Mouse (Mus musculus) embryo, embryonic 11.5 days (tissue): ENCODE results near the gene Pcdh11x.
"Not testable (repeated sequence)": the region's sequence is repeated elsewhere in the genome, so short reads cannot be mapped to it uniquely, and the experiment has no call there.

Experiments used
- DNase-seq: peaks from one replicate; pipeline ENCODE4 v3.0.0-alpha.2; 2012; ENCODE audit warnings: low read depth, low spot score

Pcdh11x gene

GRCm38 (mm10) chrX:120290011-120290899 lies at the start of gene Pcdh11x:
Pcdh11x (plus strand) TSS chrX:120290259.
- DNase-seq: no peak

DNA sequence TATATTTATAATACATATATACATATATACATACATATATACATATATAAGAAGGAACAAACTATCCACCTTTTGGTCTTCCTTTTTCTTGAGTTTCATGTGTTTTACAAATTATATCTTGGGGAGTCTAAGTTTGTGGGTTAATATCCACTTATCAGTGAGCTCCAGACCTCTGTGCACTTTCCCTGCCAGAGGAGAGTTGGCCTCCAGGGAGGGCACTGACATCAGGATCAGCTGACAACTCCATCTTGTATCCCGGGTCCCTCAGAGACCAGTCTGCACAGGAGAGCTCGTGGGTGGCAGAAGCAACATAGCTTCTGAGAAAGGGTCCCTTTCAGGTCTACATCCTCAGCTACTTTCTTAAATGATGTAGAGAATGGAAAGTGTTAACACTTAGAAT lies 30.0 kb upstream of the Pcdh11x start:
- no peak for DNase-seq

- DNase-seq: no peak
Observed at GRCm38 (mm10) chrX:120285522-120285921, 4.5 kb upstream of the Pcdh11x start.

- DNase-seq: no peak
Observed at GRCm38 (mm10) chrX:120287502-120287901, 2.6 kb upstream of the Pcdh11x start.

GRCm38 (mm10) chrX:120290900-120291280 lies 831 bp downstream of the Pcdh11x start:
- DNase-seq: no peak

- no peak for DNase-seq
Observed at GRCm38 (mm10) chrX:120291696-120292095, 1.6 kb downstream of the Pcdh11x start.

DNA sequence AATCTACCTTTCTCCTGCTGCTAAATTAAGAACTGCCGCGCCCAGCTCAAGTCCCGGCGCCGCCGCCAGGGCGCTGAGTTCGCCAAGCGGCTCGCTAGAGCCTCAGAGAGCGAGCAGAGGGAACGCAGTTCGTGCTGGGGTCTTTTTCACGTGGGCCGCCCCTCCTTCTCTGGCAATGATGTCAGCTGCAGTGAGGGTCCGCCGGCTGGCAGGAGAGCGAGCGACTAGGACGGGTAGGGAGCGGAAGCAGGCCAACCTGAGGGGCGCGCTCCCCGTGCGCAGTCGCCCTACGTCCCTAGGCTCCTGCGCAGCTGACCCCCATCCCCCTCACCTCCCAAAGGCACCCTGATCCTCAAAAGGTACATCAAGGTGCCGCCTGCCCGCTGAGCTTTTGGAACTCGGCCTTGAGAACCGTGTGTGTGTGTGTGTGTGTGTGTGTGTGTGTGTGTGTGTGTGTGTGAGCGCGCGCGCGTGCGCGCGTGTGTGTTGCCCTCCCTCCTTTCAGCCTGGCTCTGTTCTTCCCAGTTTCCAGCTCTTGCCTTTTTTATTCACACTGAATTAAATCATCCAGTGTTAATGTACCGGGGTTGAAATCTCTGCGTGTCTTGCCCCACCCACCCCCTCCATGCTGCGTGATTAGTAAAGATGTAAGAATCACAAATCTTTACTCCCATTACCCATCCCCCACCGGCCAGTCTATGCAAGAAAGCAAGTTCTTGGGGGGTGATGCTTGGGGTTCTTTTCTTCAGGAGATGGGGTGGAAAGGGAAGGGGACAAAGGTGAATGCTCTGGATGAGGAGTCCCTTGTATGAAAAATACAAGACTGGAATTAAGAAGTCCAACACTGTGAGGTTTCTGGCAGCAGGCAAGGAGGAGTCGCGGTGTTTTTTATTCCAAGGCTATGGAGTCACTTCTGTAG lies 3.0 kb downstream of the Pcdh11x start:
- peak; percentile 49 for DNase-seq

DNA sequence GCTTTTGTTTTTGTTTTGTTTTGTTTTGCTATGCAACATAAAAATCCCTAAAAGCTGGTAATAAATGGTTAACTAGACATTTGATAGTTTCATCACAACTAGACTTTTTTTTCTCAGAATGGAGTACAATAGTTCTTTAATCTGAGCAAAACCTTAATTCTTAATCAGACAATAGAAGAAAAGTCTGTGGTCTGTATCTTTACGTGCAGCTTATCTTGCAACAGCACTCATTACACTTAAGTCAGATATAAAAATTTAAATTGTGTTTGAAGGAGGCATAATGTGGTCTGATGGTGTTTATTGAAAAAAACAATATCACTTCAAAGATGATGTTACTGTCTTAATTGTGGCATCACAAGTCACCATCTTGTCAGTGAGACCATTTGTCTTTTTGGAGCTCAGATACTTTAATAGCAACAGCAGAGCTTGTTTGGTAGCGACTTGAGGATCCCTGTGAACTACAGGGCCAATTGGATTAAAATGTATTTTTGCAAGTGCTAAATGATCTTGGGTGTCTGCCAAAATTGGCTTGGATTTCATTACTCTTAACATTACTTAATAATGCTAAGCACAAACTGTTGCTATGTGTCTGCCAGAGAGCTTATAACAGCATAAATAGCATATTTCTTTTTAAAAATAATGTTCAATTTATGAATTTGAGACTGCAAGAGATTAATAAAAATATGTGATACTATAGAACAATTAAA lies 11.6 kb downstream of the Pcdh11x start:
- no peak for DNase-seq

DNA sequence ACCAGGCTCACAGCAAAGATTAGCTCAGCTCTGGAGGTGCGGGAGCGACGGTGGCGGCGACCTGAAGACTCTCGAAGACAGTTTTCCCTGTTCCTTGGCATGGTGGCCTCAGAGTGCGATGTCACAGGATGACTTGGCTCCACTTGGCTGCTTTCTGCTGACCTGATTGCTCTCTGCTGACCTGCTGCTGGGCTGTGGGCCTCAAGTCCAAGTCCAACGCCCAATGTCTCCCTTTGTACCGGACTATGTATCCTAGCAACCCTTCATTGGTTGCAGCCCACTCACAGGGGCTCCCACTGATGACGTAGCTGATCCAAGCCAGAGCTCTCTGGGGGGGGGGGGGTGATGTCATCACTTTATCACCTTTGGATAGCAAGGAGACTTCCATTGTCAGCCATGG lies 22.9 kb downstream of the Pcdh11x start, which contains the start of gene H2afb3:
Gene H2afb3, minus strand, starts transcription at position 101 of the 400 bp plus-strand sequence.
- not testable (repeated sequence) for DNase-seq

DNA sequence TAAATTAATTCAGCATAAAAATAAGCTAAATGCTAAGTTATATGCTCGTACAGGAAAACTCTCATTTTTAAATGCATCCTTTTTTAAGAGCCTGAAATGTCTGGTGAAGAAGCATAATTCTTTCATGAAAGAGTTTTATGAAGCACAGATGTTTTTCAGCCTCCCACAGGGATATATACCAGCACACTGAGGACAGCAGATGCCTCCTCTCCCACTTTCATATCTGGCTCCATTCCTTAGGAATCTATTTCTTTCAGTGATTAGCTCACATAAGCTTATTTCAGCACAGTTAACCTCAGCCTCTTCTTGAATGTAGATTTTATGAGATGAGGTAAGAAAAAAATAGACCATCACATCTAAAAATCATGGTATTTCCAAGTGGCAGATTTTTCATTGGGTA lies 176.2 kb downstream of the Pcdh11x start:
- DNase-seq: no peak

GRCm38 (mm10) chrX:120486428-120486827 lies 196.4 kb downstream of the Pcdh11x start:
- DNase-seq: no peak

- no peak for DNase-seq
Observed at GRCm38 (mm10) chrX:120524986-120525385, 234.9 kb downstream of the Pcdh11x start.

- DNase-seq: no peak
Observed at GRCm38 (mm10) chrX:120599309-120599708, 309.2 kb downstream of the Pcdh11x start.

DNA sequence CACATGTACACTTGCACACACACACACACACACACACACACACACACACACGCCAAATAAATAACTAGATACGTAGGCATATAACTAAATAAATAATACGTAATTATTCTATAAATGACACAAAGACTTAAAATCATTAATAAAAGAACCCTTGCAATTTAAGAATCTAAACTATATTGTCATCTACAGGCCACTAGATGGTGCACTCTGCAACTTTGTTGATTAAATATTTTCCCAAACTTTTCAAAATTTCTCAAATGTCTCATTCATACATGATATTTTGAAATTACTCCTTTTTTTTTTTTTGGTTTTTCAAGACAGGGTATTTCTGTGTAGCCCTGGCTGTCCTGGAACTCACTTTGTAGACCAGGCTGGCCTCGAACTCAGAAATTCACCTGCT lies 328.4 kb downstream of the Pcdh11x start:
- no peak for DNase-seq

GRCm38 (mm10) chrX:120670236-120670635 lies 380.2 kb downstream of the Pcdh11x start:
- not testable (repeated sequence) for DNase-seq

GRCm38 (mm10) chrX:120734144-120734543 lies 444.1 kb downstream of the Pcdh11x start:
- no peak for DNase-seq

DNA sequence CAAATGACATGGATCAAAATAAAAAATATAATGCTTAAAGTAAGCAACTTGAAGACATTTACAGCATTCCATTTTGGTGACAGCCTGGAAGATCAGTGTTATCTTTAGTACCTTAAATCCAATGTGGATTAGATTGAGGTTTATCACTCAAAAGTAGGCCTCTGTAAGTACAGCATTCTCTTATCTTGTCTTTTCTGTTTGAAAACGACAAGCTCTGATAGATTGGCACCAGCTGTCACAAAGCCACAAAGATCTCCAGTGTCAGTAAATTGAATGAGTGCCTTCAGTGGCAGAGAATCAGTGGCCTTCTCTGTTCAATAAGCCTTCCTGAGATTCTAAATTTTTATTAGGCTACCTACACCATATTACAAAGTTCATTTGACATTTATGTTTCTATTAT lies 445.7 kb downstream of the Pcdh11x start:
- no peak for DNase-seq

DNA sequence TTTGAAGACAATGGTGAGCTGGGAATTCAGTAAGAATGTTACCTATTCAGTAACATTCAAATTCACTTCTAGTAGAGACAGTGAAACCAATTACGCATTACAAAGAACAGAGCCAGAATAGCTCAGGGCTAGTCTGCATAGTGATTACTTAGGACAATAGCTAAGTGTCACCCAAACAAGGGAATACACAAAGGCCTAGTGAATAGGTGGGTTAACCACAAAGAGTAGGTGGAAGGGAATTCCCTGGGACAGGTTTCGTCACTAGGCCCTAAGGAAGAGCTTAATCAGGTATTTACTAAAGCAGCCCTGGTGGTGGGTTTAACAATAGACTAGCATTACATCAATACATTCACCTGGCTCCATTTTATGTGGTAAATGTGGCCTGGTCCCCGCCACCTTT lies 654.5 kb downstream of the Pcdh11x start:
- no peak for DNase-seq
